Mouse (Mus musculus) heart, postnatal 0 days (tissue): Measurements from ENCODE around the gene Stat4. TPM values are rescaled to one million over a fixed set of nuclear protein-coding genes. Genes with fewer than 3 reads are reported as not detected.

Experiments used
- ATAC-seq: fragments of 200-750 bp; cut with Nextera tagmentation; 2 replicates; pipeline ENCODE4 v1.8.0; 2017; ENCODE audit warnings: low read depth, moderate number of reproducible peaks, moderate library complexity; ENCODE audit not compliant: insufficient read depth
- DNase-seq: peaks from one replicate; pipeline ENCODE4 v3.0.0-alpha.2; 2016; ENCODE audit warnings: low spot score
- H3K27ac ChIP-seq: fragments of 300-500 bp; sonication (generic); 2 replicates; pipeline ENCODE4 v1.5.1; 2014; ENCODE audit warnings: low read depth, mild to moderate bottlenecking
- H3K27me3 ChIP-seq: fragments of 300-500 bp; sonication (generic); 2 replicates; pipeline ENCODE4 v1.6.1; 2014; ENCODE audit warnings: low read length, mixed read lengths; ENCODE audit not compliant: control insufficient read depth, insufficient read depth
- H3K36me3 ChIP-seq: fragments of 300-500 bp; sonication (generic); replicated peaks from 2 replicates; pipeline ENCODE4 v1.6.1; 2014; ENCODE audit warnings: low read length, mixed read lengths; ENCODE audit not compliant: control insufficient read depth, insufficient read depth
- H3K4me1 ChIP-seq: fragments of 300-500 bp; sonication (generic); 2 replicates; pipeline ENCODE4 v1.6.1; 2014; ENCODE audit warnings: antibody characterized with exemption; ENCODE audit not compliant: control insufficient read depth, insufficient read depth
- H3K4me2 ChIP-seq: fragments of 300-500 bp; sonication (generic); 2 replicates; pipeline ENCODE4 v1.6.1; 2014; ENCODE audit warnings: low read depth, mild to moderate bottlenecking, low read length, moderate library complexity
- H3K4me3 ChIP-seq: fragments of 300-500 bp; sonication (generic); 2 replicates; pipeline ENCODE4 v1.5.1; 2014; ENCODE audit warnings: low read depth, low read length
- H3K9ac ChIP-seq: fragments of 300-500 bp; sonication (generic); replicated peaks from 2 replicates; pipeline ENCODE4 v1.6.1; 2014; ENCODE audit warnings: low read depth, low read length, mixed read lengths
- H3K9me3 ChIP-seq: fragments of 300-500 bp; sonication (generic); replicated peaks from 2 replicates; pipeline ENCODE4 v1.6.1; 2016; ENCODE audit warnings: low read length; ENCODE audit not compliant: control insufficient read depth
- CTCF ChIP-seq: IDR thresholded peaks from 2 replicates; pipeline ENCODE4 v1.5.1; 2016; ENCODE audit warnings: antibody characterized with exemption, control low read depth, low read depth
- EP300 ChIP-seq: IDR thresholded peaks from 2 replicates; pipeline ENCODE4 v1.6.1; 2016; ENCODE audit warnings: antibody characterized with exemption, low read depth
- WGBS: fragments of 180-500 bp; shearing (Covaris S2); extraction: QIAGEN DNeasy Blood & Tissue Kit; methylation state at CpG from one replicate; pipeline ENCODE4 v1.1.7; 2014; 5-methylcytosine and 5-hydroxymethylcytosine counted together
- polyA plus RNA-seq: library from polyadenylated mRNA; unstranded; fragments of >200 nt; fragmentation: Nextera tagmentation; extraction: Ambion mirVana; gene quantifications from 2 replicates; pipeline ENCODE4 v1.2.1, GENCODE M21; 2015
- total RNA-seq: library from RNA; depleted of rRNA; stranded (reverse); fragments of >200 nt; gene quantifications from 2 replicates; pipeline ENCODE4 v1.2.3, GENCODE M21; 2014; ENCODE audit warnings: low replicate concordance

Stat4 gene
- total and polyA plus RNA-seq, 2 experiments from 2014 or later: 0.27 to 0.33 TPM

- no peaks in the 10 kb centered on the region for H3K36me3 ChIP-seq
- H3K27ac ChIP-seq: no peak overlapping the region
- no peaks in the 10 kb centered on the region for H3K27me3 ChIP-seq
- no peak for DNase-seq
- no peaks in the 10 kb centered on the region for H3K9me3 ChIP-seq
- 81% methylated on average over 11 of the region's 11 CpGs for WGBS
- no peak for TF ChIP-seq CTCF
- no peak for TF ChIP-seq EP300
- no peak overlapping the region for H3K4me3 ChIP-seq
- no peaks in the 10 kb centered on the region for H3K4me1 ChIP-seq
- no peak for ATAC-seq
- H3K4me2 ChIP-seq: no peak overlapping the region
- H3K9ac ChIP-seq: no peak overlapping the region
Measured at GRCm38 (mm10) chr1:52107206-52107605, 120.3 kb downstream of the Stat4 start.

DNA sequence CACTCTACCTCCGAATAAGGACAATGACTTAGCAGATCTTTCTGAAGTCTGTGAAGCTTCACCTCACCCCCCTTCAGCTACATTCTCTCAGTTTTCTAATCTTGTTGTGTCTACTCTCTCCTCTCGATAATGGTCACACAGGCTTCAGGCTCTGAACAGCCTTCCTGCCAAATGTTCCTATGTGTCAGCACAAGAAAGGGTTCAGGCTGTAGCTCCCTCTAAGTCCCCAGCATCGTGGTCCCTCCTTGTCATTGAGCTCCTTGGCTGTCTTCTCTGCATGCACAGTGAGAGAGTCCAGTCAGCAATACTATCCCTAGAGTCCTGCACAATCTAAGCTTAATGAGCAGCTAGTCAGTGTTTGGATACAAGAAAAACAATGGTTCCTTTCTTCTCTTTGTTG is 124.3 kb downstream of the Stat4 start:
- Histone ChIP-seq H3K27ac (no peak overlapping the region), H3K4me1 (peaks cover 5% of the 10 kb centered on the region; the same call in 1 of the 2 replicates), H3K4me2 (no peak overlapping the region), H3K27me3 (no peaks in the 10 kb centered on the region), H3K9ac (no peak overlapping the region), H3K36me3 (no peaks in the 10 kb centered on the region), H3K9me3 (no peaks in the 10 kb centered on the region), H3K4me3 (no peak overlapping the region)
- DNase-seq: peak; percentile 9
- 32% methylated on average over 3 of the region's 3 CpGs for WGBS
- TF ChIP-seq EP300: no peak
- TF ChIP-seq CTCF: no peak
- no peak for ATAC-seq

- Histone ChIP-seq H3K27me3 (no peaks in the 10 kb centered on the region), H3K27ac (0 out of 2 replicates have a peak overlapping the region, but pooled peaks have one; percentile 28), H3K4me3 (no peak overlapping the region), H3K9ac (no peak overlapping the region), H3K4me2 (no peak overlapping the region), H3K9me3 (no peaks in the 10 kb centered on the region), H3K4me1 (peaks cover 5% of the 10 kb centered on the region; the same call in 1 of the 2 replicates), H3K36me3 (no peaks in the 10 kb centered on the region)
- DNase-seq (no peak), ATAC-seq (no peak)
- no peak for TF ChIP-seq EP300
- no peak for TF ChIP-seq CTCF
- WGBS: 62% methylated on average over 1 of the region's 1 CpGs
Measured at GRCm38 (mm10) chr1:52112301-52112700, 125.4 kb downstream of the Stat4 start.

DNA sequence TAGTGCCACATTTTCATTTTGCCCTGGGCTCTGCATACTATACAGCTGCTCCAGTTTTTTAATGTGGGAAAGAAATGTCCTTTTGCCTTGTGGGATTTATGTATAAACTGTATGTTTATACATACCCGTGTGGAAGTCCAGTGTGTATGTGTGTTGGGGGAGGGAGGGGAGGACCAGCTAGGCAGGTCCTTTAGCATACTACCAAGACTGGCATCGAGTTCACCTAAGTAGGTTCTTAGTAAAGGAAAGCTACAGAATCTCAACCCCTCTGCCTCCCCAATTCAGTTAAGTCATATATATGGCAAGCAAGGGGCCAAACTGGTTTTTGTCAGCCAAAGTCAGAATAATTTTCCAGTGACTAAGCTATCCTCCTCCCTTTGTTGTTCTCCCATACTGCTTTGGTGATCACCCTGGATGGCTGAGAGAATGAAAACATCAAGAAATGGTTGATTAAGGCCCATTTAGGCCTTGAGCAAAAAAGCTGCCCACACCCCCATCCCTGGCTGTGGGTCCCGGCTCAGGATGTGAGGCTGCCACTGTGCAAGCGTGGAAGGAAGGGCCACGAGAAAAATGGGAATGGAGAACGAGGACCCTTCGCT is 126.2 kb downstream of the Stat4 start:
- peak overlapping the region; percentile 39 for H3K9ac ChIP-seq

DNA sequence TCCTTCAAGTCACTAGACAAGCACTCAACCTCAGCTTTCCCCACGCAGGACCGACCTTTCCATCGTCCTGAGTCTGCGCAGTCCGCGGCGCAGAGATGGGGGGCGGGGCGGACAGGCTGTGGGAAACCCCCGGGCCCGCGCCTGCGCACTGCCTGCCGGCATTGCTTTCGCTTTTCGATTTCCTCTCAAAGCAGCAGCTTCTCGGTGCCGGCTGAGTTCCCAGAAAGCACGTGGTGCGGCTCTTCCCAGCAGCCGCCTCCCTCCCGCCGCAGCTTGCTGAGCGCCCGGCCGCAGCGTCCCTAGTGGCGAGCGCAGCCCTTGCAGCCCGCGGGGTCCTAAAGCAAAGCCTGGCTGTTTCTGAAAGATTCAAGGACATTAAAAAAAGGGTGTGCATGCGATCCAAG is 126.7 kb downstream of the Stat4 start:
- ATAC-seq: peak; percentile 97
- TF ChIP-seq EP300 (peak; percentile 94), CTCF (peak; percentile 98)
- WGBS: under 1% methylated on average over 32 of the region's 32 CpGs
- Histone ChIP-seq H3K4me2 (peak overlapping the region; percentile 52), H3K9ac (peak overlapping the region; percentile 39), H3K27ac (peak overlapping the region; percentile 71), H3K36me3 (no peaks in the 10 kb centered on the region), H3K27me3 (no peaks in the 10 kb centered on the region), H3K9me3 (no peaks in the 10 kb centered on the region), H3K4me3 (peak overlapping the region; percentile 29), H3K4me1 (peaks cover 5% of the 10 kb centered on the region; the same call in 1 of the 2 replicates)
- peak; percentile 97 for DNase-seq

More for the DNA sequence above, 126.2 kb downstream of the Stat4 start:
- peak; percentile 16 for DNase-seq
- TF ChIP-seq EP300 (no peak), CTCF (no peak)
- peaks cover 5% of the 10 kb centered on the region; the same call in 1 of the 2 replicates for H3K4me1 ChIP-seq
- no peaks in the 10 kb centered on the region for H3K27me3 ChIP-seq
- peak overlapping the region; percentile 29 for H3K4me3 ChIP-seq
- H3K9me3 ChIP-seq: no peaks in the 10 kb centered on the region
- H3K27ac ChIP-seq: peak overlapping the region; percentile 71
- peak overlapping the region; percentile 52 for H3K4me2 ChIP-seq
- ATAC-seq: 0 out of 2 replicates have a peak, but pooled peaks have one; percentile 3
- 24% methylated on average over 7 of the region's 7 CpGs for WGBS
- no peaks in the 10 kb centered on the region for H3K36me3 ChIP-seq
